Mouse (Mus musculus) heart, adult 2 months (tissue): Measurements from ENCODE around the gene Fosb.

Experiments
- CTCF ChIP-seq: fragments of 200-600 bp; IDR thresholded peaks from 2 replicates; pipeline ENCODE4 v1.8.1; 2022; ENCODE audit warnings: antibody characterized with exemption, mild to moderate bottlenecking, moderate library complexity
- EP300 ChIP-seq: fragments of 200-500 bp; IDR thresholded peaks from 2 replicates; pipeline ENCODE4 v1.6.1; 2011; ENCODE audit warnings: low read depth, low read length, control low read depth; ENCODE audit not compliant: insufficient read depth
- POLR2A ChIP-seq: fragments of 200-500 bp; IDR thresholded peaks from 2 replicates; pipeline ENCODE4 v1.6.1; 2011; ENCODE audit warnings: mild to moderate bottlenecking, low read depth, low read length, control low read depth; ENCODE audit not compliant: insufficient read depth

- TF ChIP-seq CTCF = no peak
- TF ChIP-seq EP300 = no peak
- TF ChIP-seq POLR2A = no peak
Measured at GRCm38 (mm10) chr7:19301461-19302263, 8.2 kb downstream of the Fosb start.
